Mouse (Mus musculus) heart, postnatal 14 days (tissue): ENCODE data around the gene Serinc2. TPM values are rescaled to one million over a fixed set of nuclear protein-coding genes. Genes with fewer than 3 reads are reported as not detected.
"Not testable (repeated sequence)": the region's sequence is repeated elsewhere in the genome, so short reads cannot be mapped to it uniquely, and the experiment has no call there.

Experiments
- DNase-seq, 2 experiments: peaks; one replicate each; pipeline ENCODE4 v3.0.0; 2021 to 2022
- intact Hi-C: fragments of 180-260 bp; cut with DNase I; formaldehyde crosslinking; loops from one replicate; pipeline ENCODE4 v1.15.1; 2025
- total RNA-seq, 2 experiments: library from RNA; stranded (reverse); gene quantifications; 2 replicates each; pipeline ENCODE4 v1.2.3; 2021

Gene Serinc2
- total RNA-seq, 2 experiments from 2014 or later = 3.1 to 3.3 TPM

GRCm38 (mm10) chr4:130266601-130267000 is 12.4 kb downstream of the Serinc2 start:
- intact Hi-C loops = no loop called here
- DNase-seq = peak in 1 of 2 experiments; percentile 6

GRCm38 (mm10) chr4:130264698-130265349 is 14.2 kb downstream of the Serinc2 start:
- intact Hi-C loops = loop anchor here (1.0 kb wide), 1 partner anchor 27 kb away; no protein-coding TSS in a partner anchor
- peak; percentile 57 to 78 for DNase-seq

GRCm38 (mm10) chr4:130264131-130264530 is 14.9 kb downstream of the Serinc2 start:
- no peak for DNase-seq
- intact Hi-C loops = loop anchor here (1.0 kb wide), 1 partner anchor 28 kb away; no protein-coding TSS in a partner anchor

GRCm38 (mm10) chr4:130260406-130260805 is 18.6 kb downstream of the Serinc2 start:
- no peak for DNase-seq
- intact Hi-C loops = no loop called here

GRCm38 (mm10) chr4:130252441-130253157 is 26.4 kb downstream of the Serinc2 start:
- intact Hi-C loops = loop anchor here (5.0 kb wide), 1 partner anchor 115 kb away; the partner anchor contains the start of gene Hcrtr1
- DNase-seq = peak in 1 of 2 experiments; percentile 13

GRCm38 (mm10) chr4:130251763-130252162 is 27.2 kb downstream of the Serinc2 start:
- no peak for DNase-seq
- intact Hi-C loops = loop anchor here (5.0 kb wide), 1 partner anchor 114 kb away; the partner anchor contains the start of gene Hcrtr1

- intact Hi-C loops = loop anchor here (5.0 kb wide), 1 partner anchor 114 kb away; the partner anchor contains the start of gene Hcrtr1
- DNase-seq = no peak
Measured at GRCm38 (mm10) chr4:130251172-130251705, 27.8 kb downstream of the Serinc2 start.

GRCm38 (mm10) chr4:130248636-130249035 is 30.4 kb downstream of the Serinc2 start:
- DNase-seq = no peak
- intact Hi-C loops = loop anchor here (10.0 kb wide), 1 partner anchor 294 kb away; no protein-coding TSS in a partner anchor

- intact Hi-C loops = loop anchor here (1.0 to 10.0 kb wide), 2 partner anchors 47 to 291 kb away; no protein-coding TSS in a partner anchor
- peak; percentile 69 to 85 for DNase-seq
Measured at GRCm38 (mm10) chr4:130246132-130246531, 32.9 kb downstream of the Serinc2 start.

- no peak for DNase-seq
- intact Hi-C loops = loop anchor here (10.0 kb wide), 1 partner anchor 290 kb away; no protein-coding TSS in a partner anchor
Measured at GRCm38 (mm10) chr4:130244749-130245148, 34.3 kb downstream of the Serinc2 start.

GRCm38 (mm10) chr4:130243621-130244020 is 35.4 kb downstream of the Serinc2 start:
- not testable (repeated sequence) for DNase-seq
- intact Hi-C loops = loop anchor here (10.0 kb wide), 1 partner anchor 289 kb away; no protein-coding TSS in a partner anchor

GRCm38 (mm10) chr4:130242956-130243355 is 36.0 kb downstream of the Serinc2 start:
- no peak for DNase-seq
- intact Hi-C loops = loop anchor here (10.0 kb wide), 1 partner anchor 288 kb away; no protein-coding TSS in a partner anchor

- DNase-seq = no peak
- intact Hi-C loops = loop anchor here (10.0 kb wide), 1 partner anchor 286 kb away; no protein-coding TSS in a partner anchor
Measured at GRCm38 (mm10) chr4:130240695-130241094, 38.3 kb downstream of the Serinc2 start.

- DNase-seq = no peak
- intact Hi-C loops = no loop called here
Measured at GRCm38 (mm10) chr4:130237607-130238006, 41.4 kb downstream of the Serinc2 start.

- DNase-seq = no peak
- intact Hi-C loops = no loop called here
Measured at GRCm38 (mm10) chr4:130236361-130236760, 42.6 kb downstream of the Serinc2 start.

- no peak for DNase-seq
- intact Hi-C loops = no loop called here
Measured at GRCm38 (mm10) chr4:130224071-130224470, 54.9 kb downstream of the Serinc2 start.

- no peak for DNase-seq
- intact Hi-C loops = no loop called here
Measured at GRCm38 (mm10) chr4:130222179-130222578, 56.8 kb downstream of the Serinc2 start, which contains the start of gene Gm853. Gm853 (minus strand) TSS chr4:130222401.

- DNase-seq = no peak
- intact Hi-C loops = no loop called here
Measured at GRCm38 (mm10) chr4:130220176-130220575, 58.8 kb downstream of the Serinc2 start.

- DNase-seq = no peak
- intact Hi-C loops = no loop called here
Measured at GRCm38 (mm10) chr4:130215392-130215791, 63.6 kb downstream of the Serinc2 start.

- DNase-seq = no peak
- intact Hi-C loops = no loop called here
Measured at GRCm38 (mm10) chr4:130213857-130214256, 65.1 kb downstream of the Serinc2 start.

GRCm38 (mm10) chr4:130213197-130213596 is 65.8 kb downstream of the Serinc2 start:
- intact Hi-C loops = no loop called here

More at GRCm38 (mm10) chr4:130213197-130213596, 65.8 kb downstream of the Serinc2 start:
- no peak for DNase-seq
